Comparison of ENCODE assay signal across 10 mouse cellular contexts in the genomic region with DNA sequence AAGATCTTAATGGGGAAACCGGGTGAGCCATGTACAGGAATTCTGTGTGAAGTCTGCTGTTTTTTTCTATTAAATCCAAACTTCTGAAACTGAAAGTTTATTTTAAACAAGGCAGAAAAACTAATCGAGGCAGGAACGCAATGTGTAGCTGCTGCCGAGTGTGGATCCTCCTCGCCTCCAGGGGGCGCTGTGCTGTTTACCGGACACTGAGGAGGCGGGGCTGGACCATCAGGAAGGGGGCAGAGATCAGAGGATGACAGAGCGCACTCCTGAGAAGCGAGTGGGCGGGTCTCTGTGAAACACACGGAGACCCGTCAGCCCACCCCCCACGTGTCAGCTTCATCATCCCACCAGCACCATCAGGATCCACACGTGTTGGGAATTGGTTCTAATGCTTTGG. TPM values are rescaled to one million over a fixed set of nuclear protein-coding genes. Genes with fewer than 3 reads are reported as not detected.
DNase-seq lines count a peak whose midpoint lies in the region; ATAC-seq and TF ChIP-seq lines count a peak whose summit lies in the region.
"Had no signal": no experiment of that assay in that cellular context is flagged by ENCODE, and none has a peak within 500 bp of the region (broad histone marks: within the 10 kb centered on the region; RNA-seq: fewer than 3 reads in every experiment).

No protein-coding gene starts in this region.

- no peaks in the 10 kb centered on the region for H3K36me3 ChIP-seq in lung, embryonic 14.5 days (ENCODE audit: insufficient read depth)
- H3K36me3 ChIP-seq: heart, embryonic 12.5 days; neural tube, embryonic 12.5 days had no signal

- DNase-seq in gastrocnemius, adult 2 months = no peak
- DNase-seq in gastrocnemius, adult 8-10 months (ENCODE audit: low spot score in 2 of 2) = no peak
- no peak for DNase-seq in lung, embryonic 14.5 days
- DNase-seq in lung, postnatal 4 days = no peak
- peak; percentile 87 for DNase-seq in ES-CJ7 (ENCODE audit: low read depth, low spot score)
- DNase-seq in naive thymus-derived CD4-positive, alpha-beta T cell, adult 2 months (ENCODE audit: low read depth) = peak; percentile 4

- WGBS in lung, embryonic 14.5 days = 68% methylated on average over 15 of the region's 15 CpGs

- no peak overlapping the region for H3K4me2 ChIP-seq in lung, embryonic 14.5 days
- H3K4me2 ChIP-seq: heart, embryonic 12.5 days; neural tube, embryonic 12.5 days had no signal

- TF ChIP-seq CTCF in gastrocnemius, adult 2 months (IDR thresholded peaks at IDR 0.05) = peak; percentile 49
- peak; percentile 59 for TF ChIP-seq CTCF in lung, embryonic 14.5 days (IDR thresholded peaks at IDR 0.05; ENCODE audit: low read depth)

- no peak overlapping the region for H3K4me3 ChIP-seq in gastrocnemius, adult 2 months
- no peak overlapping the region for H3K4me3 ChIP-seq in lung, embryonic 14.5 days (ENCODE audit: low read depth, low read length)
- H3K4me3 ChIP-seq: heart, embryonic 12.5 days; neural tube, embryonic 12.5 days had no signal

- intact Hi-C loops in gastrocnemius, adult 2 months (cut with DNase I) = no loop called here

- no peaks in the 10 kb centered on the region for H3K4me1 ChIP-seq in lung, embryonic 14.5 days (ENCODE audit: insufficient read depth)
- H3K4me1 ChIP-seq: neural tube, embryonic 12.5 days had no signal

- H3K27ac ChIP-seq in gastrocnemius, adult 2 months = no peak overlapping the region
- no peak overlapping the region for H3K27ac ChIP-seq in lung, embryonic 14.5 days (ENCODE audit: low read depth)
- H3K27ac ChIP-seq: neural tube, embryonic 12.5 days had no signal

- no peaks in the 10 kb centered on the region for H3K27me3 ChIP-seq in lung, embryonic 14.5 days (ENCODE audit: insufficient read depth, low read length)
- H3K27me3 ChIP-seq: heart, embryonic 12.5 days; neural tube, embryonic 12.5 days had no signal

- H3K9ac ChIP-seq in lung, embryonic 14.5 days = no peak overlapping the region
- H3K9ac ChIP-seq: heart, embryonic 12.5 days; neural tube, embryonic 12.5 days had no signal

- H3K9me3 ChIP-seq in lung, embryonic 14.5 days (ENCODE audit: low read depth, low read length) = no peaks in the 10 kb centered on the region
- H3K9me3 ChIP-seq: heart, embryonic 12.5 days; neural tube, embryonic 12.5 days had no signal

- ATAC-seq in lung, embryonic 14.5 days (ENCODE audit: insufficient read depth) = no peak
- no peak for ATAC-seq in activated CD4-positive, CD25-positive, alpha-beta regulatory T cell, adult 4 months
- ATAC-seq in frontal cortex, adult (ENCODE audit: low TSS enrichment) = no peak

RNA-seq across cellular contexts. Expression of gene Ankrd33b, which starts 58.0 kb away (rescaled TPM):
- 10 to 100 TPM; 11.9 to 31.5 TPM for total RNA-seq in gastrocnemius, adult 2 months (2021)
- total RNA-seq in gastrocnemius, adult 8-10 months (2022) = 10 to 100 TPM; 11.5 to 18.8 (median 16.5) TPM
- 3.0 and 3.7 TPM in 2 replicates for polyA plus RNA-seq in lung, embryonic 14.5 days (2014; fragmentation: Nextera tagmentation; extraction: Ambion mirVana)
- polyA plus RNA-seq in activated CD4-positive, CD25-positive, alpha-beta regulatory T cell, adult 4 months (2017; shearing (Covaris generic)) = under 1 TPM in 1 of 2 experiments, not detected in 1; 0.71 TPM

Comparison
In these comparisons a context has a peak if more than half of its experiments do, and no peak if none do; other contexts are left out.
1. DNase-seq: peak in ES-CJ7 (single experiment) and naive thymus-derived CD4-positive, alpha-beta T cell, adult 2 months (single experiment); none in gastrocnemius, adult 2 months (single experiment), gastrocnemius, adult 8-10 months (0 of 2), lung, embryonic 14.5 days (single experiment) and lung, postnatal 4 days (0 of 2).